Mouse (Mus musculus): Measurements from ENCODE around the gene Pde4d. TPM values are rescaled to one million over a fixed set of nuclear protein-coding genes. Genes with fewer than 3 reads are reported as not detected.

Gene Pde4d
- polyA plus RNA-seq, 1 experiment, result not detected

- WGBS, result 92% methylated on average over 6 of the region's 6 CpGs
- TF ChIP-seq POLR2A (IDR thresholded peaks at IDR 0.05; ENCODE audit: insufficient read depth, low read depth, low read length), result no peak
- no peak for TF ChIP-seq CTCF (IDR thresholded peaks at IDR 0.05; ENCODE audit: insufficient read depth, low read depth, low read length)
- no peak overlapping the region for H3K4me3 ChIP-seq (ENCODE audit: insufficient read depth, low read depth, low read length)
These were observed 87.2 kb downstream of the Pde4d start for GRCm38 (mm10) chr13:108536951-108537350.

GRCm38 (mm10) chr13:108538760-108539369 lies 89.1 kb downstream of the Pde4d start:
- WGBS, result 97% methylated on average over 1 of the region's 1 CpGs
- no peak overlapping the region for H3K27ac ChIP-seq (ENCODE audit: insufficient read depth, low read depth, low read length)
- TF ChIP-seq POLR2A (IDR thresholded peaks at IDR 0.05; ENCODE audit: insufficient read depth, low read depth, low read length) (no peak), CTCF (IDR thresholded peaks at IDR 0.05; ENCODE audit: insufficient read depth, low read depth, low read length) (no peak)
- H3K4me1 ChIP-seq (ENCODE audit: control insufficient read depth, insufficient read depth, low read length), result no peaks in the 10 kb centered on the region
- H3K4me3 ChIP-seq (ENCODE audit: insufficient read depth, low read depth, low read length), result no peak overlapping the region

More at GRCm38 (mm10) chr13:108536951-108537350, 87.2 kb downstream of the Pde4d start:
- Histone ChIP-seq H3K4me1 (ENCODE audit: control insufficient read depth, insufficient read depth, low read length) (no peaks in the 10 kb centered on the region), H3K27ac (ENCODE audit: insufficient read depth, low read depth, low read length) (no peak overlapping the region)

DNA sequence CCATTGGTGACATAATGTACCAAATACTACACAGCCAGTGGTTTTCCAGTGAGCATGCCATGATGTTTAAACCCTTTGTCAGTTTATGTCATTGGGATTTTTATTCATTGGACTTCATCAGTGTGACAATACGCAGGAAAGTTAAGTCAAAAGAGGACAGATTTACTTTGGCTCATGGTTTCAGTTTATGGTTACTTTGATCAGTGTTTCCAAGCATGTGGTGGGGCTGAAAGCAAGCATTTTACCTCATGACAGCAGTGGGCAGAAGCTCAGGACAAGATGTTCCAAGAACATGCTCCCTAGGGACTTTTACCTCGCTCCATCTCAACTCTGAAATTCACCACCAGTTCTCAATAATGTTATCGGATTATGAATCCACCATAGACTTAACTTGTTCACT lies 91.7 kb downstream of the Pde4d start:
- Histone ChIP-seq H3K4me3 (ENCODE audit: insufficient read depth, low read depth, low read length) (no peak overlapping the region), H3K27ac (ENCODE audit: insufficient read depth, low read depth, low read length) (no peak overlapping the region), H3K4me1 (ENCODE audit: control insufficient read depth, insufficient read depth, low read length) (no peaks in the 10 kb centered on the region)
- 92% methylated on average over 3 of the region's 3 CpGs for WGBS
- TF ChIP-seq POLR2A (IDR thresholded peaks at IDR 0.05; ENCODE audit: insufficient read depth, low read depth, low read length) (no peak), CTCF (IDR thresholded peaks at IDR 0.05; ENCODE audit: insufficient read depth, low read depth, low read length) (no peak)

DNA sequence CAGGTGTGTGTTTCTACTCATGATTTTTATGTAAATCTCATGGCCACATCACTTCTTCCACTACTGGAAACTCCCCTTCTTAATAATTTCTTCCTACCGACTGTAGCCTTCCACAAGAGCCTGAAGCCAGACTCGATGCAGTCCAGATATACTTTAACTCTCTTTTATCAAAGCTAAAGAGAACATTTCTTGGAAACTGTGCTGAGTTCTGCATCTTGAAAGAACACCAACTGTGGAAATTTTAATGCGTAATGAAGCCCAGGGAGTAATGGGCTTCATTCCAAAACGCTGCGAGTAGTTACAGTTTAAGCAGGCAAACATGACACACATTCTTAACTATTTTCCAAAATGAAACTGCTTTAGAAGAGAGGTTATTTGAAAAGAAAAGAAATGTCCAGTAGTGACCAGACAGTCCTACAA lies 92.6 kb downstream of the Pde4d start:
- TF ChIP-seq CTCF (IDR thresholded peaks at IDR 0.05; ENCODE audit: insufficient read depth, low read depth, low read length) (no peak), POLR2A (IDR thresholded peaks at IDR 0.05; ENCODE audit: insufficient read depth, low read depth, low read length) (no peak)
- Histone ChIP-seq H3K27ac (ENCODE audit: insufficient read depth, low read depth, low read length) (no peak overlapping the region), H3K4me3 (ENCODE audit: insufficient read depth, low read depth, low read length) (no peak overlapping the region), H3K4me1 (ENCODE audit: control insufficient read depth, insufficient read depth, low read length) (no peaks in the 10 kb centered on the region)
- WGBS, result 14% methylated on average over 5 of the region's 5 CpGs

DNA sequence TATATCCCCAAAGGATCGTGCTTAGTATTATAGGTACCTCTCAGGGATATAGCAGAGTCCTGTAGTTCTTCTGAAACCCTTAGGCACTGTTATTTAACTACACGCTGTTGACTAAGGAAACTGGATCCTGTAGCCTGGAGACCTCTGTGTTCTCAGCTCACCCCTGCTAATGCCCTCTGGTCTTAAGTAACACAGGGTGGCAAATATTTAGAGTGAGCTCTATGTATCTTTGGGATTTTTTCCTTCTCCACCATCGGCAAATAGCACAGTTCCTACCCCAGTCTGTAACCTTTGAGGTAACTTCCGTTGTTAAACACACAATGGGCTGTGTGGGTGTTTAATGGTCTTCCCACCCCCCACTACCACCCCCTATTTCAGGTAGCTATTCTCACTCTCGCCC lies 102.5 kb downstream of the Pde4d start:
- H3K4me3 ChIP-seq (ENCODE audit: insufficient read depth, low read depth, low read length), result no peak overlapping the region
- WGBS, result 76% methylated on average over 5 of the region's 5 CpGs
- no peak overlapping the region for H3K27ac ChIP-seq (ENCODE audit: insufficient read depth, low read depth, low read length)
- no peaks in the 10 kb centered on the region for H3K4me1 ChIP-seq (ENCODE audit: control insufficient read depth, insufficient read depth, low read length)
- TF ChIP-seq POLR2A (IDR thresholded peaks at IDR 0.05; ENCODE audit: insufficient read depth, low read depth, low read length) (no peak), CTCF (IDR thresholded peaks at IDR 0.05; ENCODE audit: insufficient read depth, low read depth, low read length) (no peak)

DNA sequence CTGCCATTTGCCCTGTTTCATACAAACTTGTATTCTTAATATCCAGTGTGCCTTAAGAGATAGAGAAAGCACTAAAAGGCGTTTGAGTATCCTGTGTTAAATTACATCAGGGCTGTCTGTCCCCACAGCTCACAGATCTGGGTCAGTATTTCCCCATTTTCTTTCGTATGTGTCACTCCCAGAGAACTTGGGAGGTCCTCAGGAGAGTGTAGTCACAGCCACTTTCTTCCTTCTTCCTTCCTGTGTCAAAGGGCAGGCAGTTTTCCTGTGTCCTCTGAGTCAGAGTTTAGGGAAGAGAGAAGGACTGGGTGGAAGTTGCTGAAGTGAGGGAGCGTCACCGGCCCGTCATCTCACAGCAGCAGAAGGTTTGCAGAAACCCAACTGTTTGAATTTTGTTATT lies 103.2 kb downstream of the Pde4d start:
- TF ChIP-seq POLR2A (IDR thresholded peaks at IDR 0.05; ENCODE audit: insufficient read depth, low read depth, low read length), result no peak
- TF ChIP-seq CTCF (IDR thresholded peaks at IDR 0.05; ENCODE audit: insufficient read depth, low read depth, low read length), result no peak
- H3K4me1 ChIP-seq (ENCODE audit: control insufficient read depth, insufficient read depth, low read length), result no peaks in the 10 kb centered on the region
- H3K27ac ChIP-seq (ENCODE audit: insufficient read depth, low read depth, low read length), result no peak overlapping the region
- H3K4me3 ChIP-seq (ENCODE audit: insufficient read depth, low read depth, low read length), result no peak overlapping the region
- 90% methylated on average over 5 of the region's 5 CpGs for WGBS

GRCm38 (mm10) chr13:108554901-108555300 lies 105.2 kb downstream of the Pde4d start:
- no peak for TF ChIP-seq POLR2A (IDR thresholded peaks at IDR 0.05; ENCODE audit: insufficient read depth, low read depth, low read length)
- no peak for TF ChIP-seq CTCF (IDR thresholded peaks at IDR 0.05; ENCODE audit: insufficient read depth, low read depth, low read length)
- Histone ChIP-seq H3K27ac (ENCODE audit: insufficient read depth, low read depth, low read length) (no peak overlapping the region), H3K4me3 (ENCODE audit: insufficient read depth, low read depth, low read length) (no peak overlapping the region), H3K4me1 (ENCODE audit: control insufficient read depth, insufficient read depth, low read length) (no peaks in the 10 kb centered on the region)

DNA sequence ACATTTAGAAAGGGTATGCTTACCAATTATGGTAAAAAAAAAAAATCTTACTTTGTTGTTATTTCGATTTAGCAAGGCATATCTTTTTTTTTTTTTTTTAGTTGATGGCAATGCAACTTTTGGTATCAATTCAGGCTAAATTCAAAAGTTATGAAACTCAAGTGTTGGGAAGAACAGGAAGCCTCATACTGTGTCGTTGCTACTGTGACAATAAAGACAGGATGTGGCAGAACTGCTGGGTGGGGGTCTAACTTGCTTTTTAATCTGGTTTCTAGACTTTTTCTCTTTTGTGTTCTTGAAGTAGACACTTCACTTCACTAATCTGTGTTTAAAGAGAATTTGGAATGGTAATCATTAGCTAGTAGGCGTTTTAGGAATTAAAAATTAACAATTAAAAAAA lies 147.2 kb downstream of the Pde4d start:
- no peak for TF ChIP-seq CTCF (IDR thresholded peaks at IDR 0.05; ENCODE audit: insufficient read depth, low read depth, low read length)
- no peak for TF ChIP-seq POLR2A (IDR thresholded peaks at IDR 0.05; ENCODE audit: insufficient read depth, low read depth, low read length)
- Histone ChIP-seq H3K27ac (ENCODE audit: insufficient read depth, low read depth, low read length) (no peak overlapping the region), H3K4me1 (ENCODE audit: control insufficient read depth, insufficient read depth, low read length) (no peaks in the 10 kb centered on the region), H3K4me3 (ENCODE audit: insufficient read depth, low read depth, low read length) (no peak overlapping the region)
- 77% methylated on average over 3 of the region's 3 CpGs for WGBS

DNA sequence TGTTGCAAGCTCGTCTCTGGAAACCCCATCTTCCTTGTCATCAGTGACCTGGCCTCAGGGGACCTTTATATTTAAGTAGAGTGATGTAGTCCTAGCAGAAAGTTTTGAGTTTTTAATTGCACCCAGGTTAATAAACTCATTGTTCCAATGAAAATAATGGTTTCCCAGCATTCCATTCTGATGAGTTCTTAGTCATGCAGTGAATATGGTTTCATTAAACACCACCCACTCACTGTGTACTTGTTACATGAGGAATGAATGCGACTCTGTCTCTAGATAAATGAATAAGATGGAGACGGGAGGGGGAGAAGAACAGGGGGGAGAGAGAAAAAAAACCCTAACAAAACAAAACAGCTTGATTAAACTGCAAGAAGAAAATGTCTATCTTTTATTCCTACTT lies 148.9 kb downstream of the Pde4d start:
- WGBS, result 57% methylated on average over 3 of the region's 3 CpGs
- TF ChIP-seq CTCF (IDR thresholded peaks at IDR 0.05; ENCODE audit: insufficient read depth, low read depth, low read length), result no peak
- Histone ChIP-seq H3K27ac (ENCODE audit: insufficient read depth, low read depth, low read length) (no peak overlapping the region), H3K4me1 (ENCODE audit: control insufficient read depth, insufficient read depth, low read length) (no peaks in the 10 kb centered on the region), H3K4me3 (ENCODE audit: insufficient read depth, low read depth, low read length) (no peak overlapping the region)
